Mouse (Mus musculus) brain, adult 2 months (tissue): ENCODE results near the gene A1cf.

Source experiments
- DNase-seq: peaks from one replicate; pipeline ENCODE4 v3.0.0; 2011; ENCODE audit warnings: low read depth, low spot score

Gene A1cf

GRCm38 (mm10) chr19:31868521-31868920 lies at the start of gene A1cf:
Gene A1cf (plus strand): TSS chr19:31868764.
- no peak for DNase-seq

DNA sequence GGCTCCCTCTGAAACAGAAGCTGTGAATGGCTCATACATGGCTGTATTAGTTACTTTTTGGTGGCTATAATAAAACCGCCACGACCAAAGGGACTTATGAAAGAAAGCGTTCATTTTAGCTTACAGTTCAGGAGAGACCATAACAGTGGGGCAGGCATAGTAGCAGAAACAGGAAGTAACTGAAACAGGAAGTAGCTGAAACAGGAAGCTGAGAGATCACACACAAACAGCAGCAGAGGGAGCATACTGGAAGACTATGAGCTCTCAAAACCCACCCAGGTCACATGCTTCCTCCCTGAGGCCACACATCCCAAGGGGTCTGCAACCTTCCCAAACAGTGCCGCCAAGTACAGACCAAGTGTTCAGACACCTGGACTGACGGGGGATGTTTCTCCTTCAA lies 34.3 kb upstream of the A1cf start:
- DNase-seq, result no peak

GRCm38 (mm10) chr19:31861909-31862308 lies 6.7 kb upstream of the A1cf start:
- peak; percentile 68 for DNase-seq

DNA sequence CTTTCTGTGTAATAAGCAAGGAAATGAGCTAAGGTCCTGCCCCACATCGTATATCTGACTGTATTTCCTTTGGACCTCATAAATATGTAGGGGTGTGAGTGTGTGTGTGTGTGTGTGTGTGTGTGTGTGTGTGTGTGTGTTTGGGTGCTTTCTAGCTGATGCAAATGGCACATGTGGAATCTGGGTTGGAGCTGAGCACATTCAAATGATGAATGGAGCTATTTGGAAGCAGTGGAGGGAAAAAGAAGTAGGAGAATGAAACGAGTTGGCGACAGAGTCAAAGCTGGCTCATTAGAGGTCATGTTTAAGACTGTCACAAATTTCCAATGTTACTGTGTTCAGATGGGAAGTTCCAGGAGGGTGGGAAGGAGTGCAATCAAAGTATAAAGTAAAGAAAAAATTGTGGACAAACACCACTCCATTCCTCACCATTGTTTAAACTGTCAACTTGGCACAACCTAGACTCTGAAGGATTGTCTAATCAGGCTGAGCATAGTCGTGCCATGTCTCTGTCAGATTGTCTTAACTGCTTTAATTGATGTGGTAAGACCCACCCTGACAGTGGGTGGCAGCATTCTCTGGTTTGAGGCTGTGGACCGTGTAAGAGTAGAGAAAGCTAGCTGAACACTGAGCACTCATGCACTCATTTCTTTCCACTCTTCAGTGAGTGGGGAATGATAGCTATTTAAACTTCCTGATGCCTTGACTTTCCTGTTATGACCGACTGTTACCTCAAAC lies 5.9 kb upstream of the A1cf start:
- DNase-seq, result no peak

DNA sequence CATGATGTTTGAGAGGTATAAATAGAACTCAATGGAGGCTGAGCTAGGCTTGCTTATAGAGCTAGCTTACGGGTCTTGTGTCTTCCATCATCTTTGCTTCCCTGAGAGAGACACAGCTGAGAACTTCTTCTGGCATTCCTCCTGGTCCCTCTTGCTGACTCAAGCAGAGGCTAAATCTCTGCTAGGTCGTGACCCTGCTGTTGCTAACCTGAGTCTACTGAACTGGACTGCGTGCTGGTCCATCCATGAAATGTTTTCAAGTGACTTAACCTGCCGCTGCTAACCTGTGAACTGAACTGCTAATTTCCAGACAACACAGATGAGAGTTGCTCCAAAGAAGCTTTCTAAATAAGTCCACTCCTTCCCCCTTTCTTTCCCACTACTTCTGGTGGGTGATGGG lies 3.1 kb upstream of the A1cf start:
- DNase-seq, result no peak

- peak; percentile 54 for DNase-seq
These were observed 488 bp upstream of the A1cf start for GRCm38 (mm10) chr19:31868076-31868475.

- DNase-seq, result no peak
These were observed 407 bp downstream of the A1cf start for GRCm38 (mm10) chr19:31868971-31869370.

DNA sequence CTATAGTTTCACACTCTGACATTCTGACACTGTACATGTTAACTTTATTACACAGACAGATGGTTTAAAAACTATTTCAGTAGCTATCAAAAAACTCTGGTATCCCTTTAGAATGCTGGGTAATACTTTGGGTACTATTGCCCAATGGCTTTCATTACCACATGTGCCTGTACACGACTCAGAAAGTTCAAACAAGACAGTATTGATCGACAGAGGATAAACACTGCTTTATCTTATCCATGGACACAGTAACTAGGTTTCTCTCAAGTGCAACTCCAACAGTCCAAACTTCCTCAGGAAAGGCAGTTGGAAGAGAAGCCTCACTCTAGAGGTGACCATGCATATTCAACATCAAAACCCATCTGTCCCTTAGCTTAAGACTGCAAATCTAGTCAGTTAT lies 2.8 kb downstream of the A1cf start:
- no peak for DNase-seq

GRCm38 (mm10) chr19:31877968-31878367 lies 9.4 kb downstream of the A1cf start:
- DNase-seq, result no peak

- DNase-seq, result no peak
These were observed 16.0 kb downstream of the A1cf start for GRCm38 (mm10) chr19:31884594-31884993.

DNA sequence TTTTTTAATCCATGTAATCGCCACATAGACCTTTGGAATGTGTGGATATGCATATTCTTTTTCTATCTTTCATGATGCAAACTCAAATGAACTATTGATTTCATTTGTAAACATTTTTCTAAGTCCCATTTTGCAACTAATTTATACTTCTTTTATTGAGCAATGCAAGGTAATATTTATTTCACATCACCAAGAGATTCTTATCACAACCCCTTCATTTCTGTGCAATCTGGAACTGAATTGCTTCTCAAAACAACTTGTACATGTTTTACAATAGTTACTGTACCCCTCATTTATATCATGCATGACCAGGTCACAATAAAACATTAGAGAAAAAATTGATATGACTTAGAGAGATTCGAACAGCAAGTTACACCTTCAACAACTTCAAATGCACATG lies 18.7 kb downstream of the A1cf start:
- no peak for DNase-seq

- peak; percentile 5 for DNase-seq
These were observed 21.4 kb downstream of the A1cf start for GRCm38 (mm10) chr19:31889988-31890387.

- DNase-seq, result no peak
These were observed 22.7 kb downstream of the A1cf start for GRCm38 (mm10) chr19:31891001-31891893.

GRCm38 (mm10) chr19:31895971-31896370 lies 27.4 kb downstream of the A1cf start:
- DNase-seq, result no peak

GRCm38 (mm10) chr19:31896711-31897110 lies 28.1 kb downstream of the A1cf start:
- no peak for DNase-seq

- DNase-seq, result no peak
These were observed 37.1 kb downstream of the A1cf start for GRCm38 (mm10) chr19:31905671-31906070.

DNA sequence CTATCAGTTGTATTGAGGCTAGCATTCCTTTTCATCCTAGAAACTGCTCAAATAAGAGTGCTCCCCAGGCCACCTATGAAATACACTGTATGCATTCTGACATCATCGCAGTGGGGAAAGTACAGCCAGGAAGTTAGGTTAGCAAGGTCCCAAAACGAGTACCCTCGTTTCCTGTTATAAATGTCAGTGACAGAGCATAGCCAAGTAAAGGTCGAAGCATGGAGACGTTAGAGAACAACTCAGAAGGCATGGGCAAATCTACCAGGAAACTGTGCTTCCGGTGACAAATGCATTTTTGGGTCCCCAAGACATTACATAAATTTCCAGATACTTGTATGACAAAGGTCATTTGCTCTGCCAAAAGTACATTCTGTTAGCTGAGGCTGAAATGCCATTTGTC lies 41.9 kb downstream of the A1cf start:
- DNase-seq, result no peak

- no peak for DNase-seq
These were observed 45.4 kb downstream of the A1cf start for GRCm38 (mm10) chr19:31913946-31914345.

DNA sequence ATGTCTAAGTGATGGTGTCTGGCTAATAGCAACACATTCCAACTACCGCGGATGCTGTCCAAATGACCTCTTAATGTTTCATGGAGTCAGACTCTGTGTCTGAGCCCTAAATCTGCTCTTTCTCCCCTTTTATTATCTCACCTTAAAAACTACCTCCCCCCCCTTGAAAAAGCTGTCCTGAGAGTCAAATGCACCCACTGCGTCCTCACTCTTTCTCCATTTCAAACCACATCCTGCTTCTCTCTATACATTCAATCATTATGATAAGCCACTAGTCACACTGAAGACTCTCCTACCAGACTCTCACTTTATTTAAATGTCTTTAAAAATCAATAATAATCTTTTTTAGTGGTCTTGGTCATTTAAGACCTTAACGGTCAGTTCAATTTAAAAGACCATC lies 51.8 kb downstream of the A1cf start:
- DNase-seq, result no peak

DNA sequence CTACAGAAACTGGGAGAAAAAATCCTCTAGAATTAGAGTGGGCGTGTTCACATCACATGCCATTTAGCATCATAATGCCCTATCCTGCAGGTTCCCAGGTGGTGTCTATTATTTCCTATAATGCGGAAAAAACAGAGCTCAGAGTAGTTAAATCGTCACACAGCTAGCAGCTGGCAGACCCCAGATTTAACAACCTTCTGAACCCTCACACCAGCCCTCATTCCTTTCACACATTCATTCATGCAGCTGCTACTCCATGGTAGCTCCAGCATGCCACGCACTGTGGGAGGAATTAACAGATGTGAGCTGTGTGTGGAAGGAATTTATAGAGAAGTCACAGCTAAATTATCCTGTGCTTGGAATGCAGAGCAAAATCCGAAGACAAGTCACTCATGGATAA lies 53.3 kb downstream of the A1cf start:
- DNase-seq, result peak; percentile 54

GRCm38 (mm10) chr19:31923615-31924352 lies 55.2 kb downstream of the A1cf start:
- DNase-seq, result no peak

- no peak for DNase-seq
These were observed 82.4 kb downstream of the A1cf start for GRCm38 (mm10) chr19:31950793-31951489.
